Mouse (Mus musculus) CH12.LX (cell line): ENCODE data around the gene Ssbp4. TPM values are rescaled to one million over a fixed set of nuclear protein-coding genes. Genes with fewer than 3 reads are reported as not detected.
A peak's percentile ranks its signal among the peaks of the same experiment; 100 is the strongest.

Experiments
- DNase-seq: peaks from one replicate; pipeline ENCODE4 v3.0.0-alpha.2; 2013; ENCODE audit errors: extremely low read depth
- H3K27ac ChIP-seq: 2 replicates; pipeline ENCODE4 v1.5.1; 2012; ENCODE audit warnings: low read depth, mild to moderate bottlenecking, control low read depth, moderate library complexity; ENCODE audit not compliant: insufficient read depth
- H3K27me3 ChIP-seq: replicated peaks from 2 replicates; pipeline ENCODE3; 2012; ENCODE audit warnings: inconsistent platforms
- H3K36me3 ChIP-seq, 2 experiments: replicated peaks in 1 of 2; 2 replicates each; pipeline versions ENCODE3 to v1.6.1; 2012; ENCODE audit warnings: inconsistent platforms in 1 of 2, low read length in 1 of 2, mild to moderate bottlenecking in 1 of 2, mixed read lengths in 1 of 2, moderate library complexity in 1 of 2; ENCODE audit not compliant: control insufficient read depth in 1 of 2, insufficient read depth in 1 of 2
- H3K4me1 ChIP-seq, 2 experiments: 2 replicates each; pipeline ENCODE4 v1.6.1; 2012; ENCODE audit warnings: inconsistent platforms in 1 of 2, moderate library complexity in 1 of 2; ENCODE audit not compliant: insufficient read depth in 2 of 2, control insufficient read depth in 1 of 2
- H3K4me2 ChIP-seq: 2 replicates; pipeline ENCODE4 v1.6.1; 2012; ENCODE audit warnings: low read depth, mild to moderate bottlenecking, control low read depth; ENCODE audit not compliant: poor library complexity, insufficient read depth, severe bottlenecking
- H3K4me3 ChIP-seq, 3 experiments: fragments of 150-350 bp in 1 of 3; sonication (generic) in 1 of 3; replicated peaks in 1 of 3; 2 replicates each; pipeline versions ENCODE3 to v1.5.1; 2011 to 2012; ENCODE audit warnings: low read depth in 2 of 3, low read length in 2 of 3, mild to moderate bottlenecking in 2 of 3, moderate library complexity in 2 of 3, control low read depth in 1 of 3, improper control_type of control experiment in 1 of 3, inconsistent platforms in 1 of 3, mixed read lengths in 1 of 3; ENCODE audit not compliant: poor library complexity in 1 of 3
- H3K79me2 ChIP-seq: replicated peaks from 2 replicates; pipeline ENCODE4 v1.6.1; 2012; ENCODE audit warnings: mild to moderate bottlenecking, moderate library complexity; ENCODE audit not compliant: control insufficient read depth, poor library complexity, insufficient read depth, severe bottlenecking; ENCODE audit errors: extremely low read depth
- H3K9ac ChIP-seq: 2 replicates; pipeline ENCODE4 v1.6.1; 2012; ENCODE audit warnings: low read depth, mild to moderate bottlenecking, control low read depth, moderate library complexity; ENCODE audit not compliant: insufficient read depth
- H3K9me3 ChIP-seq: replicated peaks from 2 replicates; pipeline ENCODE3; 2012; ENCODE audit warnings: low read length, inconsistent platforms, mixed read lengths
- CHD1 ChIP-seq: IDR thresholded peaks from 2 replicates; pipeline ENCODE4 v1.6.1; 2012; ENCODE audit warnings: low read depth, low read length, improper control_type of control experiment, inconsistent platforms
- CHD2 ChIP-seq: IDR thresholded peaks from 2 replicates; pipeline ENCODE4 v1.6.1; 2011; ENCODE audit warnings: low read length, improper control_type of control experiment
- CTCF ChIP-seq, 2 experiments: IDR thresholded peaks in 1 of 2; conservative IDR thresholded peaks in 1 of 2; 2 replicates each; pipeline ENCODE4 v1.5.1; 2011 to 2012; ENCODE audit warnings: low read depth in 2 of 2, low read length in 2 of 2, improper control_type of control experiment in 1 of 2, inconsistent platforms in 1 of 2, mild to moderate bottlenecking in 1 of 2, moderate library complexity in 1 of 2
- ELF1 ChIP-seq: IDR thresholded peaks from 2 replicates; pipeline ENCODE4 v1.6.1; 2014; ENCODE audit warnings: low read depth, mild to moderate bottlenecking, inconsistent platforms, low read length, improper control_type of control experiment
- EP300 ChIP-seq: IDR thresholded peaks from 2 replicates; pipeline ENCODE4 v1.6.1; 2011; ENCODE audit warnings: low read length, improper control_type of control experiment
- JUN ChIP-seq: IDR thresholded peaks from 2 replicates; pipeline ENCODE4 v1.6.1; 2011; ENCODE audit warnings: low read depth, mild to moderate bottlenecking, low read length, improper control_type of control experiment, moderate library complexity; ENCODE audit not compliant: insufficient read depth
- MAFK ChIP-seq: IDR thresholded peaks from 2 replicates; pipeline ENCODE4 v1.6.1; 2011; ENCODE audit warnings: low read length, improper control_type of control experiment; ENCODE audit not compliant: insufficient replicate concordance
- MAX ChIP-seq: IDR thresholded peaks from 2 replicates; pipeline ENCODE4 v1.6.1; 2011; ENCODE audit warnings: low read length, improper control_type of control experiment
- RAD21 ChIP-seq: IDR thresholded peaks from 2 replicates; pipeline ENCODE4 v1.6.1; 2011; ENCODE audit warnings: low read depth, mild to moderate bottlenecking, low read length, improper control_type of control experiment, moderate library complexity
- RCOR1 ChIP-seq: conservative IDR thresholded peaks from 2 replicates; pipeline ENCODE4 v1.6.1; 2012; ENCODE audit warnings: low read depth, mild to moderate bottlenecking, inconsistent platforms, low read length, improper control_type of control experiment
- SMC3 ChIP-seq: IDR thresholded peaks from 2 replicates; pipeline ENCODE4 v1.6.1; 2011; ENCODE audit warnings: low read depth, low read length, improper control_type of control experiment
- TCF12 ChIP-seq: IDR thresholded peaks from 2 replicates; pipeline ENCODE4 v1.6.1; 2014; ENCODE audit warnings: low read depth, mild to moderate bottlenecking, inconsistent platforms, low read length, improper control_type of control experiment
- ZC3H11A ChIP-seq: IDR thresholded peaks from 2 replicates; pipeline ENCODE4 v1.6.1; 2012; ENCODE audit warnings: low read depth, mild to moderate bottlenecking, inconsistent platforms, low read length, improper control_type of control experiment
- ZKSCAN1 ChIP-seq: IDR thresholded peaks from 2 replicates; pipeline ENCODE4 v1.6.1; 2012; ENCODE audit warnings: low read depth, inconsistent platforms, low read length, improper control_type of control experiment, borderline replicate concordance
- ZMIZ1 ChIP-seq: IDR thresholded peaks from 2 replicates; pipeline ENCODE4 v1.6.1; 2012; ENCODE audit warnings: low read depth, mild to moderate bottlenecking, inconsistent platforms, low read length, improper control_type of control experiment
- ZNF384 ChIP-seq: IDR thresholded peaks from 2 replicates; pipeline ENCODE4 v1.6.1; 2012; ENCODE audit warnings: low read depth, low read length, improper control_type of control experiment, inconsistent platforms
- dilution Hi-C: fragments of 300-500 bp; cut with MboI; formaldehyde crosslinking; loops from 2 replicates; pipeline ENCODE4 v1.14.3; 2020; ENCODE audit warnings: low sequenced_read_pairs; ENCODE audit not compliant: extremely low pct_unique_long_range_greater_than_20kb, extremely low pct_ligation_motif_present
- in situ Hi-C: fragments of 300-500 bp; cut with MboI; formaldehyde crosslinking; loops from 3 replicates; pipeline ENCODE4 v1.14.3; 2019; ENCODE audit warnings: low sequenced_read_pairs, low pct_ligation_motif_present, low pct_unique_long_range_greater_than_20kb, mixed read lengths
- polyA plus RNA-seq: library from polyadenylated mRNA; unstranded; fragments of >175 nt; gene quantifications from 2 replicates; pipeline ENCODE4 v1.2.1, GENCODE M21; 2012; ENCODE audit warnings: low read depth; ENCODE audit not compliant: insufficient read length
- total RNA-seq, 2 experiments: library from RNA; depleted of rRNA; stranded (reverse); fragments of 300-350 nt in 1 of 2; fragments of >200 nt in 1 of 2; gene quantifications; 2 replicates each; pipeline ENCODE4 v1.2.3; 2012 to 2014

The Ssbp4 gene
- total and polyA plus RNA-seq, 3 experiments: 41.3 to 128 (median 77.3) TPM

DNA sequence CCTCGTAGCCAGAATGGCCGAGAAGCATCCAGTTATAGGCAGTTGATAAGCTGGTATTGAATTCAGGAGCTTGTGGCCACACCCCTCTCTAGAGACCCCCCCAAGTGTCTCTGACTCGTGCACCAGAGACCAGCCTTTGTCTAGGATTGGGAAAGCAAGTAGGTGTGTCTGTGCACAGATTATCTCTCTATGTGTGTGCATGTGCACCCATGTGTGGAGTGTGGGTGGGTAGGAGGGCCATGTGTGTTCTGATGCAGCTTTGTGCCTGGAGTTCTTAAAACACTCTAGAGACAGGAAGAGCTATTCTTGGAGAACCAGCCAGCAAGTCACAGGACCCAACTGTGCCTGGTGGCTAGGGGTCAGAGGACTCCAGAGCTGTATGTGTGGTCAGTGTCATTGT, 48.1 kb downstream of the Ssbp4 start:
- H3K27me3 ChIP-seq: no peaks in the 10 kb centered on the region
- TF ChIP-seq SMC3 (no peak), EP300 (no peak), RAD21 (no peak), CHD1 (no peak)
- H3K79me2 ChIP-seq: no peaks in the 10 kb centered on the region
- H3K9me3 ChIP-seq: no peaks in the 10 kb centered on the region
- H3K27ac ChIP-seq: no peak overlapping the region
- dilution Hi-C loops (no loop called here), in situ Hi-C loops (no loop called here)
- no peak overlapping the region for H3K9ac ChIP-seq
- no peak overlapping the region for H3K4me2 ChIP-seq
- H3K4me1 ChIP-seq: peaks cover 3 to 54% of the 10 kb centered on the region in 2 experiments; a peak in 2 of 4 replicates
- DNase-seq: no peak
- peaks cover 0 to 67% of the 10 kb centered on the region in 2 experiments for H3K36me3 ChIP-seq
- H3K4me3 ChIP-seq: no peak overlapping the region

DNA sequence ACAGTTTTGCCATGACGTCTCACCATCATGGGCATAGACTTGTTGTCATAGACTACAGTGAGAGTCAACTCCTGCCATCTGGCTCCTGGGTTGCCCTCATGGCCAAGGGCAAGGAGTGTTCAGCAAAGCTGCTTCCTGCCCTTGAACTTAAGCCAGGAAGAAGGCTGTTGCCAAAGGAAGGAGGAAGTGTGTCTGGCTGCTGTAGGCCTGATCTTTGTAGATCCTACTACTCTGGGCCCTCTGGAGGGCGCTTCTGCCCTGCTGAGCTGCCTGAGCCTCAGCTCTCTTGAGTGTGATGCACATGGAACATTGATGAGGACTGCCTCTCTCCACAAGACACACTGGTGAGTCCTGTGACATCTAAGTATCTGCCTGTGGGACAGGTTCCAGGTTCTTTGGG, 48.6 kb downstream of the Ssbp4 start:
- H3K79me2 ChIP-seq: no peaks in the 10 kb centered on the region
- no peak overlapping the region for H3K4me3 ChIP-seq
- H3K4me2 ChIP-seq: no peak overlapping the region
- no peak overlapping the region for H3K9ac ChIP-seq
- 0 out of 2 replicates have a peak, but pooled peaks have one; percentile 10 for TF ChIP-seq ELF1
- no peak for TF ChIP-seq ZKSCAN1
- TF ChIP-seq ZMIZ1: no peak
- no peak for TF ChIP-seq ZC3H11A
- no peak for TF ChIP-seq MAX
- TF ChIP-seq CHD2: no peak
- peak; percentile 40 for TF ChIP-seq RAD21
- no peak for TF ChIP-seq TCF12
- no peak for TF ChIP-seq RCOR1
- no peak for TF ChIP-seq JUN
- no peak for TF ChIP-seq MAFK
- peak in 1 of 2 experiments; percentile 58; a peak in 2 of 4 replicates for TF ChIP-seq CTCF (conservative IDR thresholded peaks at IDR 0.05 in 1 of 2, IDR thresholded peaks at IDR 0.05 in 1 of 2; ENCODE audit: low read depth in 2 of 2, low read length in 2 of 2)
- TF ChIP-seq SMC3: peak; percentile 14; the same call in 1 of the 2 replicates
- no peak for TF ChIP-seq ZNF384
- H3K27ac ChIP-seq: no peak overlapping the region
- H3K36me3 ChIP-seq: peaks cover 0 to 68% of the 10 kb centered on the region in 2 experiments
- no peaks in the 10 kb centered on the region for H3K9me3 ChIP-seq
- DNase-seq: peak; percentile 42
- peaks cover 3 to 49% of the 10 kb centered on the region in 2 experiments; a peak in 2 of 4 replicates for H3K4me1 ChIP-seq
- H3K27me3 ChIP-seq: no peaks in the 10 kb centered on the region
- dilution Hi-C loops (no loop called here), in situ Hi-C loops (no loop called here)
